Mouse (Mus musculus) embryonic facial prominence, embryonic 14.5 days (tissue): ENCODE data around the gene Pik3cd. TPM values are rescaled to one million over a fixed set of nuclear protein-coding genes. Genes with fewer than 3 reads are reported as not detected.
A peak's percentile ranks its signal among the peaks of the same experiment; 100 is the strongest.

ENCODE experiments used
- ATAC-seq: fragments of 200-750 bp; cut with Nextera tagmentation; 2 replicates; pipeline ENCODE4 v1.8.0; 2017; ENCODE audit warnings: low read depth, moderate number of reproducible peaks, moderate TSS enrichment
- DNase-seq: peaks from one replicate; pipeline ENCODE4 v3.0.0-alpha.2; 2015; ENCODE audit warnings: low spot score
- H3K27ac ChIP-seq: fragments of 300-500 bp; sonication (generic); replicated peaks from 2 replicates; pipeline ENCODE4 v1.5.1; 2014; ENCODE audit warnings: low read depth, mild to moderate bottlenecking, low read length, moderate library complexity
- H3K27me3 ChIP-seq: fragments of 300-500 bp; sonication (generic); replicated peaks from 2 replicates; pipeline ENCODE4 v1.6.1; 2014; ENCODE audit warnings: low read length; ENCODE audit not compliant: control insufficient read depth, insufficient read depth
- H3K36me3 ChIP-seq: fragments of 300-500 bp; sonication (generic); 2 replicates; pipeline ENCODE4 v1.6.1; 2014; ENCODE audit warnings: low read length, mixed read lengths; ENCODE audit not compliant: control insufficient read depth, insufficient read depth
- H3K4me1 ChIP-seq: fragments of 300-500 bp; sonication (generic); 2 replicates; pipeline ENCODE4 v1.6.1; 2014; ENCODE audit warnings: antibody characterized with exemption, low read length; ENCODE audit not compliant: control insufficient read depth, insufficient read depth
- H3K4me2 ChIP-seq: fragments of 300-500 bp; sonication (generic); 2 replicates; pipeline ENCODE4 v1.6.1; 2014; ENCODE audit warnings: low read depth, mild to moderate bottlenecking, low read length, moderate library complexity, mixed read lengths
- H3K4me3 ChIP-seq: fragments of 300-500 bp; sonication (generic); 2 replicates; pipeline ENCODE4 v1.5.1; 2014; ENCODE audit warnings: low read depth, mild to moderate bottlenecking, low read length
- H3K9ac ChIP-seq: fragments of 300-500 bp; sonication (generic); 2 replicates; pipeline ENCODE4 v1.6.1; 2014; ENCODE audit warnings: low read depth, mild to moderate bottlenecking, low read length, moderate library complexity, mixed read lengths
- H3K9me3 ChIP-seq: fragments of 300-500 bp; sonication (generic); 2 replicates; pipeline ENCODE4 v1.6.1; 2016; ENCODE audit warnings: low read length; ENCODE audit not compliant: control insufficient read depth
- WGBS: fragments of 180-500 bp; shearing (Covaris S2); extraction: QIAGEN DNeasy Blood & Tissue Kit; methylation state at CpG from one replicate; pipeline ENCODE4 v1.1.7; 2014; 5-methylcytosine and 5-hydroxymethylcytosine counted together
- polyA plus RNA-seq: library from polyadenylated mRNA; unstranded; fragments of >200 nt; fragmentation: Nextera tagmentation; extraction: Ambion mirVana; gene quantifications from 2 replicates; pipeline ENCODE4 v1.2.1, GENCODE M21; 2014

Pik3cd gene
- polyA plus RNA-seq, 1 experiment from 2014 or later: 6.0 TPM

DNA sequence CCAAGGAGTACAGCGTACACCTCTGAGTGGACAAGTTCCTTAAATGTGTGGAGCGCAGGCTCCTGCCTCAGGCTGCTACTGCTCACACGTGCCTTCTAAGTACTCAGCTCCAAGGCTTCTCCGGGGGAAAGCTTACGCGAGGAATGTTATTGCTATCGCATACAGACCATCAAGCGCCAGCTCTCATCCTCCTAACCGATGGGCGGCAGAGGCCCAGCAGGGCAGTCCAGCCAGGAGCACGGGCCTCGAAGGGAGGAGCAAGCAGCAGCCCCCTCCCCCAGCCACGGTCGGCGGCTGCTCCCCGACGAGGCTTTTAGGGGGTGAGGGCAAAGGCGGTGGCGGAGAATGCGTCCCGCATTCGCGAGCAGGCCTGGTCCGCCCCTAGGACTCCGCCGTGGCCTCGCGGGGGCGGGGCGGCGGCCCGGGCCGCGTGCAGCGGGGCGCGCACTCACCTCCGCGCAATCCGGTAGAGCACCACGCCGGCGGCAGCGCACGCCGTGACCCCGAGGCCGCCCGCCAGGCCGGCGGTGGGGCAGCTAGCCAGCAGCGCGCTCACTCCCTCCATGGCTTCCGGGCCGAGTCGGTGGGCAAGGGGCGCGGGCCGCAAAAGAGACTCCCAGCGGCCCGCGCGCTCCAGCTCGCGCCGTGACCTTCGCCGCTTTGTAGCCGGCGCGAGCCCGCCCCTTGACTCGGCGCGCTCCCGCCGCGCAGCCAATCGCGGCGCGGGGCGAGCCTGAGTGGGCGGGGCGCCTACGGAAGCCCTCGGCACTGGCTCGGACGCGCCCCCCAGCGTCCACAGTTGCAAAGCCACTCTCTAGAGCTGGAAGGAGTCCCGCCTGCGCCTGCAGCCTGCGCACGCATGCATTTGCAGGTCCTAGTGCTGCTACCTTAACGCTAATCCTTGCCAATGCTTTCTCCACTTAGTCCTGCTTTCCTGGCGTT is 35.3 kb upstream of the Pik3cd start, which contains the start of gene Tmem201:
Tmem201 (minus strand) TSS at position 662 of the 942 bp plus-strand sequence.
- H3K4me2 ChIP-seq: peak within 1 kb of the TSS; percentile 87
- H3K4me1 ChIP-seq: peaks cover 30% of the 10 kb centered on the region
- peak within 1 kb of the TSS; percentile 72 for H3K4me3 ChIP-seq
- no peaks in the 10 kb centered on the region for H3K9me3 ChIP-seq
- DNase-seq (peak; percentile 96), ATAC-seq (peak; percentile 90)
- WGBS: under 1% methylated on average over 48 of the region's 97 CpGs
- peak within 1 kb of the TSS; percentile 59 for H3K27ac ChIP-seq
- peaks cover 7% of the 10 kb centered on the region; the same call in 1 of the 2 replicates for H3K36me3 ChIP-seq
- H3K27me3 ChIP-seq: no peaks in the 10 kb centered on the region
- peak within 1 kb of the TSS; percentile 77 for H3K9ac ChIP-seq

DNA sequence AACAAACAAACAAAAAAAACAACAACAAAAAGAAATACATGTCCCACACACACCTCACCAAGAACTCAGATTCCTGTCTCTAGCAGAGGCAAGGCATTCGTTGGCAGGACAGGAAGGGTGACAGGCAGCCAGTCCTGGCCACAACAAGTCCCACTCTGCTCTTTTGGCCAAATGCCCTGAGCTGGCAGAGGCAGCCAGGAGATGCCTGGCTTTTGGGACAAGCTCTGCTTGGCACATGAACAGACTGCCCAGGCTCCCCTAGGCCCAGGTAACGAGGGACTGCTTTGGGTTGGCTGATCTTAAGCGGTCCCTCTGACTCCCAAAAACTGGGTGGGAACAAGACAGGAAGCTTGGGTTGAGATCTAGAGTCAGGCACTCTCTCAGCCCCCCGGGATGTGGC is 34.2 kb upstream of the Pik3cd start:
- Histone ChIP-seq H3K27me3 (no peaks in the 10 kb centered on the region), H3K36me3 (peaks cover 8% of the 10 kb centered on the region; the same call in 1 of the 2 replicates), H3K9me3 (no peaks in the 10 kb centered on the region), H3K4me1 (peaks cover 30% of the 10 kb centered on the region), H3K4me3 (peak overlapping the region; percentile 72), H3K9ac (peak overlapping the region; percentile 77), H3K4me2 (peak overlapping the region; percentile 87), H3K27ac (no peak overlapping the region)
- 16% methylated on average over 3 of the region's 4 CpGs for WGBS
- ATAC-seq: no peak
- no peak for DNase-seq

DNA sequence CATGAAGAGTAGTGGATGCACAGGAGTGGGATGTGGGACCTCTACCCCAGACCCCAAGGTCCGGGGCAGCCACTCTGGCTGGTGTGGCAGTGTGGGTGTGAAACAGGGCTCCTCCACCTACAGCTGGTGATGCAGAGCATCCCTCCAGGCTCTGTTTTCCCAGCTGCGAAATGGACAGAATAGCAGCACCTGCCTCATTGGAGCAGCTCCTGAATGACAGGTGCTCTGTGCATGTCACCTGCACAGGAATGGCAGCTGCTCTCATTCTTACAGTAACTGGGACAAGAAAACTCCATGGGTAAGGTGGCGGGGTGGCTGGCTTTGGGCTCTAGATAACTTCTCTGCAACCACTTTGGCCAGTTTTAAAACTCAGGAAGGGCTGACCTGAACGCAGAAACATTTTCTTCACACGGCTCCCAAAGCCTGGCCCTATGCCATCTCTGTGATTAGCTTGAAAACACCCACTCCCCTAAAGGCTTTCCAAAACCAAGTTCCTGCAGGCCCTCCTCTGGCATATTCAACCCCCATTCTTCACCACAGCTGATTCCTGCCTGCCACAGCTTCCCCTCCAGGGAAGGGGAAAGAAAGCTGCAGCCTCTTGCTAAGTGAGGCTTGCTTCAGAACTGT is 33.4 kb upstream of the Pik3cd start:
- 0 out of 2 replicates have a peak overlapping the region, but pooled peaks have one; percentile 40 for H3K9ac ChIP-seq
- ATAC-seq: no peak
- 71% methylated on average over 5 of the region's 5 CpGs for WGBS
- DNase-seq: no peak
- H3K27me3 ChIP-seq: no peaks in the 10 kb centered on the region
- no peak overlapping the region for H3K27ac ChIP-seq
- peaks cover 11% of the 10 kb centered on the region for H3K36me3 ChIP-seq
- H3K4me3 ChIP-seq: no peak overlapping the region
- H3K9me3 ChIP-seq: no peaks in the 10 kb centered on the region
- peak overlapping the region; percentile 87 for H3K4me2 ChIP-seq
- peaks cover 30% of the 10 kb centered on the region for H3K4me1 ChIP-seq

DNA sequence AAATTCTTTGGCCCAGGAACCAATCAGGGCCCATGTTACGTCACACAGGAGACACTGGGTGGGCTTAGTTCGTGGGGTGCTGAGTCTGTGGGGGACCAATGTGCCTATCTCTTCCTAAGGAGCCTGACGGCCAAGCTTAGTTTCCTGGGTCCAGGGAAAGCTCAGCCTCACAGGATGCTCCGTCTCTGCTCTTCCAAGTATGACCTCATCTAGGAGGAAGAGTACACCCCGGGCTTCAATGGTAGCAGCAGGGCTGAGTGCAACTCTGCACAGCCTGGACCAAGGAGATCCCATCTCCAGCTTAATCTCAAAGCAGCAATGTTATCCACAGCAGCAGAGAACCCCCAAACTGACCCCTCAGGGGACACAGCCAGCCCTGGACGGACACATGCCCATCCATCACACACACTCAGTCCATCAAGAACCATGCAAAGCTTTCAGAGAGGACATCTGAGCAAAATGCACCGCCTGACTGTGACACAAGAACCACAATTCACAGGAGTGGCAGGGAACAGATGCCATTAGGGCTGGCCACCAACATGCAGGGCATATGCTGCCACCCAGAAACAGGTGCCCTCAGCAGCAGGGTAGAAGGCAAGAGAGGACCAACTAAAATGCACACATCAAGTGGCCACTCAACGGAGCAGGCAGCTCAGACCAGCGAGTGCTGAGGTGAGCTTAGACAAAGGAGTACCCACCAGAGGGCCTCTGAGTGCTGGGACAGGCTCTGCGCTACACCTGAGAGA is 32.5 kb upstream of the Pik3cd start:
- ATAC-seq (no peak), DNase-seq (no peak)
- no peak overlapping the region for H3K9ac ChIP-seq
- H3K27ac ChIP-seq: no peak overlapping the region
- no peaks in the 10 kb centered on the region for H3K9me3 ChIP-seq
- no peaks in the 10 kb centered on the region for H3K27me3 ChIP-seq
- peaks cover 17% of the 10 kb centered on the region for H3K36me3 ChIP-seq
- H3K4me3 ChIP-seq: no peak overlapping the region
- WGBS: 75% methylated on average over 10 of the region's 10 CpGs
- peaks cover 30% of the 10 kb centered on the region for H3K4me1 ChIP-seq
- H3K4me2 ChIP-seq: no peak overlapping the region

DNA sequence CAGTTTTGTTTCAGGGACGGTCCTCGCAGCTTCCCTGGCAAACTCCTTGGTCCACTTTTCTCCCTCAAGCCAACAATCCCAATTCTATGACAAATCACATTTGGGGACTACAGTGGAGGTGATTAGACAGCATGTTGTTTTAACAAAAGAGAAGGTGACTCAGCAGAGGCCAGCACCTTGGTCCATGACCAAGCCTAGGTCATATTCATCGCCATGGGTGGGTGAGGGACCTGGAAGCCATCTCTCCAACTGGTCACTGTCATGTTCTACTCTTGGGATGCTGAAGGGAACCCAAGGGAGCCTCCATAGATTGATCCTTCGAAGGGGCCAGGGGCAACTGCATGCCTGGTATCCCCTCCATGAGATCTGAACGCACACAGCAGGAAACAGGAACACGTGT is 31.9 kb upstream of the Pik3cd start:
- DNase-seq (no peak), ATAC-seq (no peak)
- no peak overlapping the region for H3K9ac ChIP-seq
- WGBS: 81% methylated on average over 6 of the region's 6 CpGs
- H3K27ac ChIP-seq: no peak overlapping the region
- H3K27me3 ChIP-seq: no peaks in the 10 kb centered on the region
- no peaks in the 10 kb centered on the region for H3K9me3 ChIP-seq
- H3K4me1 ChIP-seq: peaks cover 30% of the 10 kb centered on the region
- no peak overlapping the region for H3K4me2 ChIP-seq
- no peak overlapping the region for H3K4me3 ChIP-seq
- H3K36me3 ChIP-seq: peaks cover 24% of the 10 kb centered on the region

DNA sequence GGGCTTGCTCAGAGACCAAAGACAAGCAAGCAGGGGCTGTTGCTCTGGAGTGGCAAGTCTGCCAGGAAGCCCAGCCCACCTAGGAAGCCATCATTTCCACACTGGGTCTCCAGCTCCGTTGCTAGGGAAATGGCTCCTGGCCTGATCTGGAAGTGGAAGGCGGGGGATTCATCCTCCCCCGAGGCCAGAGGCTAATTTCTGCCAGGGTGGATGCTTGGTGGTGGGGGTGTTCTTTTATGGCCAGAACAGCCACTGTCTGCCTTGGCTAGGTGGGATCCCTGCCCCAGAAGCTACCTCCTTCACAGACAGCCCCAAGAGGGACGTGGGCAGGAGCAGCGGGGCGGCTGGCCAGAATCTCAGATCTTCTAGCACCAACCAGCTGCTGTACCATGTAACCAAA is 31.4 kb upstream of the Pik3cd start:
- no peak overlapping the region for H3K9ac ChIP-seq
- H3K4me2 ChIP-seq: no peak overlapping the region
- no peak for ATAC-seq
- 45% methylated on average over 6 of the region's 6 CpGs for WGBS
- no peaks in the 10 kb centered on the region for H3K9me3 ChIP-seq
- DNase-seq: no peak
- H3K4me3 ChIP-seq: no peak overlapping the region
- peaks cover 30% of the 10 kb centered on the region for H3K4me1 ChIP-seq
- H3K27me3 ChIP-seq: no peaks in the 10 kb centered on the region
- H3K36me3 ChIP-seq: peaks cover 29% of the 10 kb centered on the region
- H3K27ac ChIP-seq: 0 out of 2 replicates have a peak overlapping the region, but pooled peaks have one; percentile 25

DNA sequence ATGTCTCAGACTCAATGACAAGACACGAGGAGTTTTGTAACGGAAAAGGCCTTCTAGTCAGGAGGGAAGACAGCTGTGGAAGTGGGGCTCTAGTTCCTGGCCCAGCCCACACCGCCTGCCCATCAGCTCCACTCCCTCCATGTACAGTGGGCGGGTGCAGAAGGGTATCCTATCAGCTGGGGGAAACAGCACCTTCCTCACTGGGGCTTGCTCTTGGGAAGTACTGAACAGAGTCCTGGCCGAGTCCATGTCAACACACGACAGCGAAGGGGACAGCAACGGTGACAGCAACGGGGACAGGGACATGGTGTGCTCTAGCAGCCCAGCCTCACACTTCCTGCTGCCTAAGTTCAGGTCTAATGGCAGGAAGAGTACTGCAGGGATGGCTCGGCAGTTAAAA is 30.4 kb upstream of the Pik3cd start:
- DNase-seq: no peak
- Histone ChIP-seq H3K4me3 (no peak overlapping the region), H3K27me3 (no peaks in the 10 kb centered on the region), H3K4me1 (peaks cover 30% of the 10 kb centered on the region), H3K27ac (no peak overlapping the region; the same call in 1 of the 2 replicates), H3K36me3 (peaks cover 36% of the 10 kb centered on the region), H3K4me2 (no peak overlapping the region), H3K9ac (no peak overlapping the region), H3K9me3 (no peaks in the 10 kb centered on the region)
- peak; percentile 13; the same call in 1 of the 2 replicates for ATAC-seq
- WGBS: 50% methylated on average over 10 of the region's 10 CpGs

DNA sequence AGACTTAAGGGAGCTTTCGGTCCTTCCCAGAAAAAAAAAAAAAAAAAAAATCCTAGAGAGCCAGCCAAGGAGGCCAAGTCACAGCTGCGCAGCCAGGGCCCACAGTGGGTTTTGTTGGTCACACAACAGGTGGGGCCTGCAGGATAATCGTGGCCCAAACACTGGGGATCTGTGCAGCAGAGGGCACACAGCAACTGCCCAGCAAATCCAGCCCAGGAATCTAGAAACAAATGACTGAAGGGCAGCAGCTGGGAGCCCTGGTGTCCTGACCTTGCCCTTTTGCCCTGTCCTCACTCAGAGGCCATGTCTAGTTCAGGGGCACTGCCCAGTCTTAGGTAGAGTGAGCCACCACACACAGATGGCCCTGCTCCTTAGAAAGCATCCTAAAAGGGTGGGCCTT is 29.9 kb upstream of the Pik3cd start:
- Histone ChIP-seq H3K4me2 (no peak overlapping the region), H3K4me3 (no peak overlapping the region), H3K36me3 (peaks cover 41% of the 10 kb centered on the region), H3K9me3 (no peaks in the 10 kb centered on the region), H3K9ac (no peak overlapping the region), H3K4me1 (peaks cover 30% of the 10 kb centered on the region), H3K27ac (no peak overlapping the region), H3K27me3 (no peaks in the 10 kb centered on the region)
- 92% methylated on average over 3 of the region's 3 CpGs for WGBS
- no peak for DNase-seq
- no peak for ATAC-seq
